Mouse (Mus musculus) thymus, adult 2 months (tissue): ENCODE measurements around the gene Tuba1b.

Experiments used
- CTCF ChIP-seq: fragments of 200-500 bp; IDR thresholded peaks from 2 replicates; pipeline ENCODE4 v1.5.1; 2012; ENCODE audit warnings: mild to moderate bottlenecking, control low read depth, low read length, moderate library complexity, borderline replicate concordance; ENCODE audit not compliant: control insufficient read depth, poor library complexity, insufficient read depth; ENCODE audit errors: extremely low read depth
- POLR2A ChIP-seq: fragments of 200-500 bp; IDR thresholded peaks from 2 replicates; pipeline ENCODE4 v1.6.1; 2012; ENCODE audit warnings: mild to moderate bottlenecking, low read length, control low read depth, moderate library complexity; ENCODE audit not compliant: control insufficient read depth, poor library complexity, insufficient read depth; ENCODE audit errors: extremely low read depth

GRCm38 (mm10) chr15:98958901-98959420, 24.6 kb upstream of the Tuba1b start:
- TF ChIP-seq POLR2A (no peak), CTCF (no peak)
